19 mouse cellular contexts compared by ENCODE assay signal in genomic region chr5:93198232-93198631, GRCm38 (mm10). TPM values are rescaled to one million over a fixed set of nuclear protein-coding genes. Genes with fewer than 3 reads are reported as not detected.
"Had no signal": no experiment of that assay in that cellular context is flagged by ENCODE, and none has a peak within 500 bp of the region (broad histone marks: within the 10 kb centered on the region; RNA-seq: fewer than 3 reads in every experiment).

No protein-coding gene starts in this region.

- DNase-seq: kidney, adult 18-20 months; kidney, postnatal 10 days; kidney, postnatal 36 days; layer of hippocampus, postnatal 36 days; liver, embryonic 13.5 days; lung, adult 2 months; lung, postnatal 14 days; right cerebral cortex, adult 18-20 months; right cerebral cortex, postnatal 25 days; spleen, adult 18-20 months; thymus, postnatal 36 days had no signal

- H3K27ac ChIP-seq: kidney, embryonic 15.5 days; left cerebral cortex, adult 2 months; liver, embryonic 13.5 days; midbrain, embryonic 12.5 days; midbrain, embryonic 15.5 days; neural tube, embryonic 12.5 days; neural tube, embryonic 15.5 days; stomach, embryonic 15.5 days had no signal

- H3K9me3 ChIP-seq: kidney, embryonic 15.5 days; liver, embryonic 13.5 days; midbrain, embryonic 12.5 days; midbrain, embryonic 15.5 days; neural tube, embryonic 12.5 days; neural tube, embryonic 15.5 days; stomach, embryonic 15.5 days had no signal

- H3K4me2 ChIP-seq: kidney, embryonic 15.5 days; liver, embryonic 13.5 days; midbrain, embryonic 12.5 days; midbrain, embryonic 15.5 days; neural tube, embryonic 12.5 days; neural tube, embryonic 15.5 days; stomach, embryonic 15.5 days had no signal

- H3K4me3 ChIP-seq: kidney, embryonic 15.5 days; left cerebral cortex, adult 2 months; liver, embryonic 13.5 days; midbrain, embryonic 12.5 days; midbrain, embryonic 15.5 days; neural tube, embryonic 12.5 days; neural tube, embryonic 15.5 days; stomach, embryonic 15.5 days had no signal

- ATAC-seq: midbrain, embryonic 15.5 days had no signal

- H3K9ac ChIP-seq: kidney, embryonic 15.5 days; liver, embryonic 13.5 days; midbrain, embryonic 12.5 days; midbrain, embryonic 15.5 days; neural tube, embryonic 12.5 days; neural tube, embryonic 15.5 days; stomach, embryonic 15.5 days had no signal

- H3K27me3 ChIP-seq: kidney, embryonic 15.5 days; liver, embryonic 13.5 days; midbrain, embryonic 12.5 days; midbrain, embryonic 15.5 days; neural tube, embryonic 12.5 days; neural tube, embryonic 15.5 days; stomach, embryonic 15.5 days had no signal

- H3K4me1 ChIP-seq: stomach, embryonic 15.5 days had no signal

RNA-seq across cellular contexts. Expression of gene 2010109A12Rik, which starts 8.1 kb away (rescaled TPM):
- polyA plus RNA-seq: liver, adult 2 months; lung, adult 2 months had no signal
